Mouse (Mus musculus) embryonic fibroblast, embryonic 13.5 days (primary cell): ENCODE data around the gene R3hcc1l. TPM values are rescaled to one million over a fixed set of nuclear protein-coding genes. Genes with fewer than 3 reads are reported as not detected.
A peak's percentile ranks its signal among the peaks of the same experiment; 100 is the strongest.

Experiments
- H3K27ac ChIP-seq: 2 replicates; pipeline ENCODE4 v1.5.1; 2012; ENCODE audit warnings: low read length, control low read depth, inconsistent platforms; ENCODE audit not compliant: insufficient read depth
- H3K4me1 ChIP-seq: 2 replicates; pipeline ENCODE4 v1.6.1; 2011; ENCODE audit warnings: low read length; ENCODE audit not compliant: control insufficient read depth, insufficient read depth
- H3K4me3 ChIP-seq: 2 replicates; pipeline ENCODE4 v1.5.1; 2011; ENCODE audit warnings: mild to moderate bottlenecking, control low read depth, low read length; ENCODE audit not compliant: insufficient read depth
- CTCF ChIP-seq: IDR thresholded peaks from 2 replicates; pipeline ENCODE4 v1.5.1; 2011; ENCODE audit warnings: mild to moderate bottlenecking, control low read depth, low read length, moderate library complexity, borderline replicate concordance; ENCODE audit not compliant: insufficient read depth
- POLR2A ChIP-seq: IDR thresholded peaks from 2 replicates; pipeline ENCODE4 v1.6.1; 2011; ENCODE audit warnings: low read depth, mild to moderate bottlenecking, control low read depth, low read length, moderate library complexity
- polyA plus RNA-seq: library from polyadenylated mRNA; stranded (reverse); fragments of >200 nt; gene quantifications from 2 replicates; pipeline ENCODE4 v1.2.4, GENCODE M21; 2011; ENCODE audit warnings: low read depth; ENCODE audit not compliant: missing spikeins, insufficient read length

R3hcc1l gene
- polyA plus RNA-seq = 21.1 and 31.8 TPM in 2 replicates

- Histone ChIP-seq H3K4me3 (peak within 1 kb of the TSS; percentile 87), H3K4me1 (no peaks in the 10 kb centered on the region; the same call in 1 of the 2 replicates), H3K27ac (peak within 1 kb of the TSS; percentile 25; the same call in 1 of the 2 replicates)
- TF ChIP-seq POLR2A = peak; percentile 83
- peak; percentile 41; the same call in 1 of the 2 replicates for TF ChIP-seq CTCF
Measured at GRCm38 (mm10) chr19:42518620-42519310, at the start of gene R3hcc1l. Gene R3hcc1l (plus strand): TSS chr19:42518759.

GRCm38 (mm10) chr19:42471571-42471970, 47.0 kb upstream of the R3hcc1l start:
- TF ChIP-seq CTCF = no peak
- no peak for TF ChIP-seq POLR2A
- Histone ChIP-seq H3K27ac (no peak overlapping the region), H3K4me3 (no peak overlapping the region), H3K4me1 (no peaks in the 10 kb centered on the region)

GRCm38 (mm10) chr19:42472831-42473230, 45.7 kb upstream of the R3hcc1l start:
- peaks cover 3% of the 10 kb centered on the region; the same call in 1 of the 2 replicates for H3K4me1 ChIP-seq
- TF ChIP-seq CTCF (no peak), POLR2A (no peak)
- H3K4me3 ChIP-seq = no peak overlapping the region
- H3K27ac ChIP-seq = no peak overlapping the region

- no peak overlapping the region for H3K27ac ChIP-seq
- no peak overlapping the region for H3K4me3 ChIP-seq
- H3K4me1 ChIP-seq = peaks cover 3% of the 10 kb centered on the region; the same call in 1 of the 2 replicates
- TF ChIP-seq POLR2A (no peak), CTCF (no peak)
Measured at GRCm38 (mm10) chr19:42477769-42478168, 40.8 kb upstream of the R3hcc1l start.

- Histone ChIP-seq H3K4me1 (peaks cover 3% of the 10 kb centered on the region; the same call in 1 of the 2 replicates), H3K4me3 (no peak overlapping the region), H3K27ac (no peak overlapping the region)
- TF ChIP-seq CTCF = no peak
- no peak for TF ChIP-seq POLR2A
Measured at GRCm38 (mm10) chr19:42478303-42478702, 40.3 kb upstream of the R3hcc1l start.

- TF ChIP-seq POLR2A (no peak), CTCF (no peak)
- Histone ChIP-seq H3K4me3 (no peak overlapping the region), H3K27ac (no peak overlapping the region), H3K4me1 (no peaks in the 10 kb centered on the region)
Measured at GRCm38 (mm10) chr19:42485443-42485842, 33.1 kb upstream of the R3hcc1l start.

- TF ChIP-seq POLR2A (no peak), CTCF (no peak)
- no peaks in the 10 kb centered on the region for H3K4me1 ChIP-seq
- no peak overlapping the region for H3K27ac ChIP-seq
- H3K4me3 ChIP-seq = no peak overlapping the region
Measured at GRCm38 (mm10) chr19:42487261-42487660, 31.3 kb upstream of the R3hcc1l start.

- Histone ChIP-seq H3K4me1 (no peaks in the 10 kb centered on the region), H3K4me3 (no peak overlapping the region), H3K27ac (no peak overlapping the region)
- TF ChIP-seq CTCF (no peak), POLR2A (no peak)
Measured at GRCm38 (mm10) chr19:42493257-42493917, 25.2 kb upstream of the R3hcc1l start.

- Histone ChIP-seq H3K27ac (no peak overlapping the region), H3K4me1 (no peaks in the 10 kb centered on the region), H3K4me3 (no peak overlapping the region)
- TF ChIP-seq POLR2A (no peak), CTCF (no peak)
Measured at GRCm38 (mm10) chr19:42504156-42504555, 14.4 kb upstream of the R3hcc1l start.

- Histone ChIP-seq H3K27ac (no peak overlapping the region), H3K4me1 (no peaks in the 10 kb centered on the region), H3K4me3 (no peak overlapping the region)
- TF ChIP-seq POLR2A = no peak
- TF ChIP-seq CTCF = no peak
Measured at GRCm38 (mm10) chr19:42509625-42510024, 8.9 kb upstream of the R3hcc1l start.
